ENCODE assay signal across 14 mouse cellular contexts in the genomic region with DNA sequence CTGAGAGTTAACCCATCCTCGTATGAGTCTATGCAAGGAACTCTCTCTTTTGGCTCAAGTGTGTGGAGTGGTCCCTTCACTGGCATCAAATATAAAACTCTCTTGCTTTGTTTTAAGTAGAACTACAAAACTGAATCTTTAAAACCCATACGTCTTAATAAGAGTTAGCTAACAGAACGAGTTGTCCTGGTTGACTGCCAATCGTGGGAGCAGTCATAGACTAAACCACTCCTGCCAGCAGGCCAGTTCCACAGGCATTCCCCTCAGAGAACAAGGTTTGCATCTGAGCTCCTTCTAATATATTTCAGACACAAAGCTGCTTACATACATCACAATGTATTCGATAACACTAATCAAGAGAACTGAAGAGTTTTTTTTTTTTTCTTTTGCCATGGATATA.
"Had no signal": no experiment of that assay in that cellular context is flagged by ENCODE, and none has a peak within 500 bp of the region (broad histone marks: within the 10 kb centered on the region; RNA-seq: fewer than 3 reads in every experiment).

No protein-coding gene starts in this region.

- H3K9me3 ChIP-seq: megakaryocyte, embryonic 14.5 days; midbrain, embryonic 13.5 days; midbrain, embryonic 15.5 days; neural tube, embryonic 12.5 days; stomach, embryonic 15.5 days had no signal

- H3K27me3 ChIP-seq: midbrain, embryonic 13.5 days; midbrain, embryonic 15.5 days; neural tube, embryonic 12.5 days; stomach, embryonic 15.5 days had no signal

- H3K9ac ChIP-seq: midbrain, embryonic 13.5 days; midbrain, embryonic 15.5 days; neural tube, embryonic 12.5 days; stomach, embryonic 15.5 days had no signal

- H3K27ac ChIP-seq: macrophage; midbrain, embryonic 13.5 days; midbrain, embryonic 15.5 days; neural tube, embryonic 12.5 days; stomach, postnatal 0 days had no signal

- H3K4me1 ChIP-seq: midbrain, embryonic 15.5 days; stomach, embryonic 15.5 days had no signal

- ATAC-seq: midbrain, embryonic 13.5 days; midbrain, embryonic 15.5 days had no signal

- H3K4me2 ChIP-seq: midbrain, embryonic 11.5 days; midbrain, embryonic 13.5 days; midbrain, embryonic 15.5 days; neural tube, embryonic 12.5 days; stomach, embryonic 15.5 days had no signal

- H3K36me3 ChIP-seq: midbrain, embryonic 13.5 days; midbrain, embryonic 15.5 days; neural tube, embryonic 12.5 days had no signal

- H3K4me3 ChIP-seq: megakaryocyte, embryonic 14.5 days; midbrain, embryonic 13.5 days; midbrain, embryonic 15.5 days; neural tube, embryonic 12.5 days; stomach, embryonic 15.5 days had no signal

- DNase-seq: lung, adult 2 months; lung, postnatal 10 days; right cerebral cortex, postnatal 14 days; thymus, adult 2 months; thymus, postnatal 25 days; thymus, postnatal 4 days had no signal
